Mouse (Mus musculus) liver (tissue): ENCODE data around the gene Sbk1.

Source experiments
- DNase-seq: peaks from one replicate; pipeline ENCODE4 v3.0.0-alpha.2; 2020; ENCODE audit warnings: mixed read lengths

Sbk1 gene

GRCm38 (mm10) chr7:126340896-126341295 is 68.5 kb downstream of the Sbk1 start:
- DNase-seq, result no peak
